Mouse (Mus musculus) heart, postnatal 25 days (tissue): ENCODE results near the gene Fgb. TPM values are rescaled to one million over a fixed set of nuclear protein-coding genes. Genes with fewer than 3 reads are reported as not detected.
A peak's percentile ranks its signal among the peaks of the same experiment; 100 is the strongest.

Experiments used
- DNase-seq: peaks from one replicate; pipeline ENCODE4 v3.0.0; 2022; ENCODE audit warnings: low spot score
- intact Hi-C: fragments of 180-260 bp; cut with DNase I; formaldehyde crosslinking; loops from one replicate; pipeline ENCODE4 v1.15.1; 2025
- total RNA-seq, 2 experiments: library from RNA; stranded (reverse); gene quantifications; 2 replicates each; pipeline ENCODE4 v1.2.3; 2021

Fgb gene
- not detected for total RNA-seq

DNA sequence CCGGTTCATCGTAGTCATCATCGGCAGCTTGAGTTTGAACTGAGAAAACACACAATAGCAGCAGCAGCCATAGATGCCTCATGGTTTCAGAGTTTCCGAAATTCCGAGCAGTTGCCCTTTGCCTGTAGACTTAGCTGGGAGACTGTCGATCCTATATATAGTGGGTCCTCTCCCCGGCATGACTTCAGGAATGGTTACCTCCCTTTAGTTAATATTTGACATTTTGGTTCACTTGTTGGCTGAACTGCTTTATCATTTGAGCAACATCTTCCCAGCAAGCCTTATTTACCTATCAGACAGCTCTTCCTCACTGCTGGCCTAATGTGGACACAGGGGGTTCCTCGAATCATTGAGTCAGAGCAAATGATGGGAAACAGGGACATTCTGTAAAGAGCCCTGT lies at the start of gene Fgb:
Gene Fgb (minus strand): TSS at position 184 of the 400 bp plus-strand sequence.
- intact Hi-C loops: loop anchor here (5.0 kb wide), 1 partner anchor 687 kb away; no protein-coding TSS in a partner anchor
- DNase-seq: no peak

GRCm38 (mm10) chr3:83099139-83099538 lies 49.5 kb upstream of the Fgb start:
- DNase-seq: no peak
- intact Hi-C loops: no loop called here

DNA sequence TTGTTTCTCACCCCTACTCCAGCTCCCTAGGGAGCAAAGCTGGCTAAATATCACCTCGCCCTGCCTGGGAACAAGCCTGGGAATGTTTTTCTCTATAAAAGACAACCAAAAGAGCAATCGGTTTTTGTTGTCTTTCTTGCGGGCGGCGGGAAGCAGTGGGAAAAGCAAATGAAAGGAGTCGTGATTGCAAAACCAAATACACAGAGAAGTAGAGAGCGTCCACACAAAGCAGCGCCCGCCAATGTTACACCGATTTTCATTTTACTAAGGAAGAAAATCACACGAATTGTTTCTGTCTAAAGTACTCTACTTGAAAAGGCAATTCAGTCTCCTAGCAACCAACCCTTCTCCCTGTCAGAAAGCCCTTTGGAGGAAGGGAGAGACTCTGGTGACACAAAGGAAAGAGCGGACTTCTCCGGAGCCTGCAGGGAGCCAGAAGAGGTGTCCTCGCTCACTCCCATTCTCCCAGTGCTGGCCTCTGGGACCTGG lies 48.9 kb upstream of the Fgb start:
- no peak for DNase-seq
- intact Hi-C loops: no loop called here

DNA sequence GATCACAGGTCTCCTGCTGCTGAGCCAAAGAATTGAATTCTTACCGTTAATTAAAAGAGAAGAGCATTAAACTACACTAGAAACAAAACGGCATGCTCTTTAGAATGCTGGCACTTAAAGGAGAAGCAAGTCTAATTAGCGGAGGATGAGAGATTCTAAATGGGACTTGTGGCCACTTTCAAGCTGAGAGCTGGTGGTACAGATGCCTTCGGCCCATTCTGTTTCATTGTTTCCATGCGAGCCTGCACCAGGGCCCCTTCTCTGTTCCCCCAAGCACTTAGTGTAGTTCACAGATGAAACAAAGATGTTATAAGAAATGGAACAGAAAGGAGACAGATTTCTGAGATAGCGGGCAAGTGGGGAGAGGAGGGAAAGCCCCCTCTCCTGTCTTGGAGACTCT lies 47.9 kb upstream of the Fgb start:
- intact Hi-C loops: no loop called here
- DNase-seq: no peak

DNA sequence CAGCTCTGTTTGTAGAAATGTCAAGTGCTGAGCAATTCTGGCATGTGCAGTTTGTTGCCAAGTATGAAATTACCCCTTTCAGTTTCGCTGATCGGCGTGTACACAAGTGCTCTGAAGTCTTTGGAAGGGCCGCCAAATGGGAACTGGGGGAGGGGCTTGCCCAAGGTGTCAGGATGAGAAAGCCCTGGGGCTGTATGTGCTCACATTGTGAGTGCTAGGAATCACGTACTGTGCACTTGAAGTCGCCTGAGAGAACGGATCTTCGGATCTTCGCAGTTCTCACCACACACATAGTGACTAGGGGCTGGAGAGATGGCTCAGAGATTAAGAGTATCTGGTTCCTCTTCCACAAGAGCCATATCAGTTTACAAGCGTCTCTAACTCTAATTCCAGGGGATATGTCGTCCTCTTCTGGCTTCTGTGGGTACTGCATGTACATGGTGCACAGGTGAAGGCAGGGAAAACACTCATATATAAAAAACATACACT lies 30.9 kb upstream of the Fgb start:
- no peak for DNase-seq
- intact Hi-C loops: loop anchor here (1.0 kb wide), 1 partner anchor 81 kb away; no protein-coding TSS in a partner anchor

DNA sequence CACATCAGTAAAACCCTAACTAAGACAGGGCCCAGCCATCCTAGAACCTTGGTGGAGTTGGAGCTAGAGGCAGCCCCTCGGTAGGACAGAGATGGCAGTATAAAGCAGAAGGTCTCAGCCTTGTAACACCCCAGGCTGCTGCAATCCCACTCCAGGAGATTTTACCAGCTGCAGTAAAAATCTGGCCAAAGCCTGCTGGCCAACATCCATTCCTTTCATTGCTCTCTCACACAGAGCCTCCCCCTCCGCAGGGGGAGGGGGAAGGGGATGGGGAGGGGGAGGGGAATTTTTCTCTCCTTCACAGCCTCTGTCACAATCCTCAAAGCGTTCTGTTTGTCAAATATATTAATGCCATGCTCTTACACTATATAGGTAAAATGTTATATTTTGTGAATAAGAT lies 26.9 kb upstream of the Fgb start:
- no peak for DNase-seq
- intact Hi-C loops: no loop called here

DNA sequence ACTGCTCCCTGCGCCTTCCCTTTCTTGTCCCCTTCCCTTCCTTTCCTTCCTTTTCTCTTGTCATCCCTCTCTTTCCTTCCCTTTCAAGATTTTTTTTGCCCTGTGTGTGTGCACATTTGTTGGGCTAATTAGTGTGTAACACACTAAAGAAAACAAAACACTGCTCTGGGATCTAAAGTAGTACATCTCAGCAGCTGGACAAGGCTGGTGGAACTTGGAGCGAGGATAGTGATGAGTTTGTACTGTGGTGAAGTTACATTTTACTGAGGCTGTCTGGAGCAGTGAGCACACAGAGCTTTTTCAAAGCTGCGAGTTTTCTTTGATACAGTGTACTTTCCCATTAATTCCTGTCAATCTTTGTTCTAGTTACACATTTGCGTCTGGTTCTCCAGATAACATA lies 20.6 kb upstream of the Fgb start:
- intact Hi-C loops: no loop called here
- DNase-seq: no peak

DNA sequence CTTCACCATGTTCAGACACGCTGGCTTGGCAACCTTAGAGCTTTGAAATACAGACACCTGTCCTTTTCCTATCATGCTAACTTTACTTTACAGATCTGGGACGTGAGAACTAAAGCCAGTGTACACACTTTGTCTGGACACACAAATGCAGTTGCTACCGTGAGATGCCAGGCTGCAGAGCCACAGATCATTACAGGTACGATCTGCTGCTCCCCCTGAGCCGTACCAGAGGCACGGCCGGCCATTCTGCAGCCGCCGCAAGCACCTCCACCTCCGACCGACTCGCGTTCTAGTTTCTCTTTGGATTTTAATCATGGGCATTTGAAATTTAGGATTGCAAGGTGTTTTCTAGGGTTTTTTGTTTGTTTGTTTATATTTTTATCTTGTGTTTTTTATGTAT lies 19.2 kb upstream of the Fgb start:
- DNase-seq: no peak
- intact Hi-C loops: no loop called here

DNA sequence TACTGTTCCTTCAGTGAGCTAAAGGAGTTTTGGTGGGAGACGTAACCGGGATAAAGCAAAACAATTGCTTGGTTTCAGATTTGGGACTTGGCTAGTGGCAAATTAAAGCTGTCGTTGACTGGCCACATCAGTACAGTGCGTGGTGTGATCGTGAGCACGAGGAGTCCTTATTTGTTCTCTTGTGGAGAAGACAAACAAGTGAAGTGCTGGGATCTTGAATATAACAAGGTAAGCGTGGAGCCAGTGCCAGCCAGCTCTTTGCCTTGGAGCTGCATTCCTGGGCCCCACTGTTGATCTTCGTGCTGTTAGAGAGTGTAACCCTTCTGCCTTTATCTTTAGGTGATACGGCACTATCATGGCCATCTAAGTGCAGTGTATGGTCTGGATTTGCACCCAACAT lies 18.3 kb upstream of the Fgb start:
- DNase-seq: no peak
- intact Hi-C loops: no loop called here

DNA sequence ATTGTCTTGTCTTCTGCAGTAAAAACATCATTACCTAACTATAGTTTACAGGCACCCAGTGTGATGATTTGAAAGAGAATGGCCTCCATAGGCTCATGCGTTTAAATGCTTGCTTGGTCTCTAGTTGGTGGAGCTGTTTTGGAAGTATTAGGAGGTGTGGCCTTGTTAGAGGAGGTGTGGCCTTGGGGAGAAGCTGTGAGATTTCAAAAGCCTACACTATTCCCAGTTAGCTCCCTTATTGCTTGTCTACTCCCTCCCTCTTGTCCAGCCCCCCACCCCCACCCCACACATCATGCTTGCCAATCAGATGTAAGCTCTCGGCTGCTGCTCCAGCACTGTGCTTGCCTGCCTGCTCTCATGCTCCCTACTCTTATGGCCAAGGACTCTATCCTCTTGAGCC lies 7.4 kb upstream of the Fgb start:
- intact Hi-C loops: no loop called here
- DNase-seq: no peak

DNA sequence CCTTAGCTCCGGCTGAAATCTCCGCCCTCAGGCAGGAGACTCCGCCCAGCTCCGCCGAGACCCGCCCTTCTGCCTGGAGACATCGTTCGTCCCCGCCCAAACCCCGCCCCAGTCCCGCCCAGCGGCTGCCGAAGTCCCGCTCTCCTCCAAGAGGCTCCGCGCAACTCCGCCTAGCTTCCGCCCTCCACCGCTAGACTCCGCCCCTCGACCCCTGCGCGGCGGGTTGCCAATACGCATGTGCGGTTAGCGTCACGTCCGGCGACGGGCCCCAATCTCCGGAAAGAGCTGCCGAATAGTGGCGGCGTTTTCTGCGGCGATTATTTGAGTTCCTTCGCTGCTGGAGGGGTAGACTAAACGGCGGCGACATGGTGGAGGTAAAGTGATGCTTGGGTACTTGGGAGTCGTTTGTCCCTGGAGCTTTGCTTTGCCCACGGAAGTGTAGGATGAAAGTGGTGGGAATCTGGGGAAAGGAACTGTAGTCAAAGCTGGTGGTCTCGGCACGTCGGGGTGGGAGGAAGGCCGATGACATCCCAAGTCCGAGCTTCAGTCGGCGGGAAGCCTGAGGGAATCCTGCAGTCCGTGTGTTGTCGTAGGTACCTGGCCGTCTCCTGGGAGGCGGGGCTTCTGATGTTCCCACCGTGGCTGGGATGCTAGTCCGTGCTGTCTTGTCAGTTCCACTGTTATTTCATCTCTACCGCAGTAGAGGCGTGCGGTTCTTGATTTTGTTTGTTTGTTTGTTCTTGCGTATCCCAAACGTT lies 5.8 kb upstream of the Fgb start, which contains the start of gene Plrg1:
Gene Plrg1 (plus strand): TSS at position 242 of the 758 bp plus-strand sequence.
- intact Hi-C loops: no loop called here

DNA sequence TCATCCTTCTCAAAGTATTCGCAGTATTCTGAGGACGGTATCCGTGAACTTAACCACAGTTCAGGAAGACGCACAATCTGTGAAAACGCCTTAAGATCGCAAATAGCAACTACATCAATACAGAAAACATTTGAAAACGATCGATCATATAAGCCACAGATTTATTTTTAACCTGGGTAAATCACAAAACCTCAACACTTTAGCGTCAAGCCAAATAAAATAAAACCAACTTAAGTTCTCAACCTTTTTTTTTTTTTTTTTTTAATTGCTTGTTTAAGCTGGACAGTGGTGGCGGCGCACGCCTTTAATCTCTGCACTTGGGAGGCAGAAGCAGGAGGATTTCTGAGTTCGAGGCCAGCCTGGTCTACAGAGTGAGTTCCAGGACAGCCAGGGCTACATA lies 5.1 kb upstream of the Fgb start:
- DNase-seq: no peak
- intact Hi-C loops: loop anchor here (5.0 kb wide), 1 partner anchor 692 kb away; no protein-coding TSS in a partner anchor

More for the DNA sequence above, 5.8 kb upstream of the Fgb start, which contains the start of gene Plrg1:
- peak; percentile 95 for DNase-seq

GRCm38 (mm10) chr3:83053758-83054157 lies 4.1 kb upstream of the Fgb start:
- intact Hi-C loops: loop anchor here (1.0 to 5.0 kb wide), 4 partner anchors 51 to 691 kb away; partner anchors contain the start of gene Rbm46
- no peak for DNase-seq

- intact Hi-C loops: loop anchor here (1.0 to 5.0 kb wide), 4 partner anchors 51 to 691 kb away; partner anchors contain the start of gene Rbm46
- DNase-seq: no peak
Observed at GRCm38 (mm10) chr3:83053126-83053525, 3.5 kb upstream of the Fgb start.

- DNase-seq: no peak
- intact Hi-C loops: loop anchor here (2.0 to 5.0 kb wide), 3 partner anchors 53 to 690 kb away; partner anchors contain the start of gene Rbm46
Observed at GRCm38 (mm10) chr3:83052102-83052501, 2.4 kb upstream of the Fgb start.

- intact Hi-C loops: loop anchor here (5.0 kb wide), 1 partner anchor 688 kb away; no protein-coding TSS in a partner anchor
- no peak for DNase-seq
Observed at GRCm38 (mm10) chr3:83050661-83051060, 998 bp upstream of the Fgb start.

- DNase-seq: no peak
- intact Hi-C loops: no loop called here
Observed at GRCm38 (mm10) chr3:83046649-83047048, 3.0 kb downstream of the Fgb start.

DNA sequence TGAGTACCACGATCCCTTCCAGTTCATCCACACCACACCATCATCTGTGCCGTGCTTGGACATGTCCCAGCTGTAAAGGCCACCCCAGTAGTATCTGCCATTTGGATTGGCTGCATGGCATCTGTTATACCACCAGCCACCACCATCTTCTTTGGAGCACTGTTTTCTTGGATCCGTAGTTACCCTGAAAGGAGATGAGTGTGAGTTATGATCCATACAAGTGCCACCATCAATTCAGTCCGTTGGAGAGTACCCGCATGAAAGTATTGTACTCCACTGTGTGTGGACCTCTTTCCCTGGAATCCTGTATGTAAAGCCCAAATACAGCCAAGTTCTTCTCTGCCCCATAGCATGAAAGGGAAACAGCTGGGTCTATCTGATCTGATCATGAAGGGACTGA lies 7.2 kb downstream of the Fgb start:
- intact Hi-C loops: no loop called here
- DNase-seq: no peak

- no peak for DNase-seq
- intact Hi-C loops: no loop called here
Observed at GRCm38 (mm10) chr3:83039666-83040065, 10.0 kb downstream of the Fgb start.

DNA sequence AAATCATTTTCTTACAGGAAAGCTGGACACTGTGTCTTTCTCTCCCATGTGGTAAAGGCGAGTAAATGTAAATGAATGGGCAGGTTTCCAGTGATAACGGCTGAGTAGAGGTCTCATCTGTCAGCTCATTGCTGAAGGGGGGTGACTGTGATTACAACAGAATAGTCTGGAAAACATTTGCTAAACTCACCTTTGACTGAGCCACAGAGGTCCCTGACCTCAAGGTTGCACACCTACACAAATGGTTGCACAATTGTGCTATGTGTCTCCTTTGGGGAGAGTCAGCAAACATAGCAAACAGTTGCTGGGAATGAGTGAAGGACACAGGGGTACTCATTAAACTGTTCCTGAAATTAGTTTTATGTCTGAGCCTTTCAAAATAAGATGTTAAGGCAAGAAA lies 10.8 kb downstream of the Fgb start:
- intact Hi-C loops: no loop called here
- no peak for DNase-seq

- DNase-seq: no peak
- intact Hi-C loops: no loop called here
Observed at GRCm38 (mm10) chr3:83033801-83034200, 15.9 kb downstream of the Fgb start.
